Mouse (Mus musculus) MN1 (cell line): ENCODE measurements at regions not wholly inside any gene's neighbourhood (a gene's known extent, or its start where the extent isn't known, plus 50 kb on each side); places are given as distances from the start of the nearest gene placed in this dataset.

ENCODE experiments used
- DNase-seq: peaks from one replicate; pipeline ENCODE4 v3.0.0-alpha.2; 2016; ENCODE audit warnings: low spot score

DNA sequence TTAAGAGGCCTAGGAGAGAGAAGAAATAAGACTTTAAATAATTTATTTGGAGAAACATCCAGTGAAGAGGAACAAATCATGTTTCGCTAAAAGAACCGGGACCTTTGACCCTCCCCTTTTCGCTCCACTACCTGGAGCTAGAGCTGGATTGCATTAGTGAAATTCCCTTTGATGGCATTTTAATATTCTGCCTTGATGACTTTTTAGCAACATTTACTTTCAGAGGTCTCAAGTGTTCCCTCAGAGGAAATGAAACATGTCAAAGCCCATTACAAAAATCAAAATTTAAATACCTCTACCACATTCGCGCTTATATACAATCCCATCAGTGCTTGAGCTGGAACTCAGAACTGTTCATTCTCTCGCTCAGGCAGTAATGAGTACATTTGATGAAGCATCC is 297.0 kb upstream of the Gm10295 start:
- DNase-seq: no peak

DNA sequence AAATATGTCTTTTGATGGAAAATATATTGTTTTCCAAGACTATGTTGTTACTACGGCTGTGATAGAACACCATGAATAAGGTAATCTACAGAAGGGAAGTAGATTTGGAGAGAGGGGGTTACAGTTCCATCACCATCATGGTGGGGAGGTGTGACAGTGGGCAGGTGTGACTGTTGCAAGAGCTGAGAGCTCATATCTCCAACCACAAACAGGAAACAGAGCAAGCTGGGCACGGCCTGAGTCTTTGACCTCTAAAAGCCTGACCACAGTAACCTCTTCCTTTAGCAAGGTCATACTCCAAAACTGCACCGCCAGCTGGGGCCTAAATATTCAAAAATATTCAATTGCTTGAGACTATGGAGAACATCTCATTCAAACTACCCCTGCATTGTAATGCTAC is 295.7 kb upstream of the Gm10295 start:
- no peak for DNase-seq

DNA sequence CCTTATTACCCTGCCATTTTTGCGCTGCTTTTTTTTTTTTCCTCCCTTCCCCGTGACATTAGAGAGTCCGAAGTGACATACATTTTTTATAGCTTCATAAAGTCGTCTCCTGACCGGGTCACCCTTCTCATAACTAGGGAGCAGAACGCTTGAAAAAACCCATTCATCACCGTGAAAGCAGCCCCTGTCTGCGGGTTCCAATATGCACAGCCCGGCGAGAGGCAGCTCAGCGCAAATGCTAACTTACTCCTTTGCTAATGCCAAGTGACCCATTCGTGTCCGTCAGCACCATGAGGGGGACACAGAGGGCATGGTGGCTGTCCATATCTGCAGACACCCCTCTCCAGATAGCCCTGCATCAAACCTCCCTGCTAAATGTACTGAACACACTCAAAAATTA is 271.8 kb upstream of the Gm10295 start:
- DNase-seq: no peak

DNA sequence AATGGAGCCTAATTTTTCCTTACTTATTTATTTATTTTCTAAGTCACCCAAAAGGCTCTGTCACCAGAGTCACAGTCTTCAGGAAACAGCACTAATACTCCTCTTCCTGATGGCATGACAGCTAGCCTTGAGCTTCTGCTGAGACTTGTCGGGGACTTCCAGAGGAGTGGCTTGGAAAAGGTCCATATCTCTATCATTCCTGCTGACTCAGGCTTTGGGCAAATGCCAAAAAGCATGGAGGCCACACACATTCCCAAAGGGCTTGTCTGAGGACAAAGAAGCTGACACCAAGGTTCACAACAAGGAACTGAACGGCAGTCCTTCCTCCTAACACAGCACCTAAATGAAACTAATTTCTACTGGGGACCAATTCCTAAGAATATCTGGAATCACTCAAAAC is 251.9 kb upstream of the Gm10295 start:
- no peak for DNase-seq

DNA sequence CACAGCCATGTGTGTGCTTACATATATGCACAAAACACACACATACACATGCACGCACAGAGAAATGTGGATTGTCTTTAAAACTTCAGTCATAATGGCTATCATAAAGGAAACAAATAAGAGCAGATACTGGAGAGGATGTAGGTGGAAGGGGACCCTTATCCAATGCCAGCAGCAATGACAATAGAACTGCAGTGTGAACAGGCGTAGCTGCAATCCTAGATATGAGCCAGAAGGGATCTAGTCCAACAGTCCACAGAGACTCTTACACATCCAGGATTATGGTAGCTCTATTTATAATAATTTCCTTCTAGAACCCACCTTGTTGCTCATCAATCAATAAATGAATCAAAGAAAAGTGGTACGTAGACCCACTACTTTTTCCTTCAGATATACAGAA is 245.5 kb upstream of the Gm10295 start:
- DNase-seq: no peak

DNA sequence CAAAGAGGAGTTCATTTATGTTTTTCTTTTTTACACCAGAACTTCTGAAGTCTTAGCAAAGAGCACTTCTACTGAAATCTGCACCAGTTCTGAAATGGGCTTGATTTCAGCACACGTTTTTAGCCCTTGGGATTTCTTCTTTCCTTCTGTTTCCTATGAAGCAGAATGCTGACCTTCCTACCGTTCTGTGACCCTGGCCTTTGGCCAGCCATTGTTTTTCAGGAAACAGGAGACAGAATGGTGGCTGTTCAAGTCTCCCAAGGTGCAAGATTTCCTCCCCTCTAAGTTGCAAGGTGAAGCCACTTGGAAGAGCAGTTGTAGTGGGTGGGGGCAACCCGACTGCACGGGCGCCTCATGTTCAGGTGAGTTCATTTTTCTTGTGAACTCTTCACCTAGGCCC is 236.3 kb upstream of the Gm10295 start:
- DNase-seq: no peak

DNA sequence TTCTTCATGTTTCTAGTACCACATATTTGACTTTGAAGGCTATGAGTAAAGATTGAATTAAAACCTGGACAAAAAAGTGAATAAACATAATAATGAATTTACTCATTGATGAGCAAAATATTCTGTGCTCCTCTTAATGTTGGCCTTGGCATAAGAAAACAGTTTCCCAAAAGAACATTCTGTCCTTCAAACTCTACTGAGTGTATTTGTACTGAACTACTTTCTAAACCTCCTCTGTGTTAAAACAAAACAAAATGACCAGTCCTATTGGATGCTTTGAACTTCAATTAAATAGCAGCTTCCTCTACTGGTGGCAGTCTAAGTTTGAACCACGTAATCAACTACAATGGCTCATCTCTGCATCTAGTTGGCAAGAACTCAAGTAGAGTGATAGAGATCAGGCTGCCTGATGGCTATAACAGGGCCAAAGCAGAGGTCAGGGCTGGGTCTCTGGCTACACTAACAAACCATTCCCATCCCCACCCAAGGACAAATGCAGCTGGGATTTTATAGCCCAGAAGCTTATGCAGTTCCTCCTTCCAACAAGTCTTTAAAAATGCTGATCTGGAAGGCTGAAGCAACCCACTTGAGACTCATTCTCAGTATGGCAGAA is 232.3 kb upstream of the Gm10295 start:
- no peak for DNase-seq

DNA sequence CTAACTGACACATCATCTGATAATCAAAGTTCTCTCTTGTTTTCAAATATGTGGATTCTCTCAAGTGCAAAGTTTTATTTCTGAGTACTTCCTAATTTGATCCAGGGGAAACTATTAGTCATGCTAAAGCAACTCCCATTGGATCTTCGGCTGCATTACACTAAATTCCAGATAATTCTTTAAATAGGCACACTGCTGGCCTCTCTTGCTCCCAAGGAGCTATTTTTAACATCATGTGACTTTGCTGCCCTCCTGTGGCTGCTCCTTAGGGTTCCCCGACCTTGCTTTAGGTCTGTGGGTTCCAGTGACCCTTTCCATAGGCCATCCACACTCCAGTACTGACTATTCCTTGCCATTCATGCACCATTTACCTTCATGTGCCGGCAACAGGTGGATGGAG is 230.5 kb upstream of the Gm10295 start:
- peak; percentile 10 for DNase-seq

DNA sequence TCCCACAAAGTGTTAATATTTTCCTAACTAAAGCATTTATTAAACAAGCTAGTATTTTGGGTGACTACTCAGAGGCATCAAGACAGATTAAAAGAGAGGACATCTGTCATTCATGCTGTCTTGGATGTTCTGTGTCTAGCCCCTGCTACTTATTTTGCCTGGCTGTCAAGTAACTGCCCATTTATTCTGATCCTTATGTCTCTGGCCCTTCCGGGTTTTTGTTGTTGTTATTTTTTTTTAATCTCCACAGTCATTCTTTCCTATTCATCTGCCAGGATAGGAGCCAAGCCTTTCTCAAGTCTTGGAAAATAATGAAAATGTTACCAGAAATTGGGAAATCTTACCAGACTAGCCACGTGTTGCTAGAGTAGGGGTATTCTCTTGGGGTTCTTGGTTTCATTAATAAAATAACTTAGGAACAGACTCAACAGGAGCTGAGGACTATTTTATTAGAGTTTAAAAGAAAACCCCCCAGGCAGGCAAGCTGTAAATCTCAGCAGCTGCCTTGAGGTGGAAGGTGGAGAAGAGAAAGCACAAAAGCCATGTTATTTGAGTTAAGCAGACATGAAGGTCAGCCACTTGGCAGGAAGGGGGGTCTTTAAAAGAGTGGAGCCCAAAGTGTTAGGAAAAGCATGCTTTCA is 209.1 kb upstream of the Gm10295 start:
- no peak for DNase-seq

DNA sequence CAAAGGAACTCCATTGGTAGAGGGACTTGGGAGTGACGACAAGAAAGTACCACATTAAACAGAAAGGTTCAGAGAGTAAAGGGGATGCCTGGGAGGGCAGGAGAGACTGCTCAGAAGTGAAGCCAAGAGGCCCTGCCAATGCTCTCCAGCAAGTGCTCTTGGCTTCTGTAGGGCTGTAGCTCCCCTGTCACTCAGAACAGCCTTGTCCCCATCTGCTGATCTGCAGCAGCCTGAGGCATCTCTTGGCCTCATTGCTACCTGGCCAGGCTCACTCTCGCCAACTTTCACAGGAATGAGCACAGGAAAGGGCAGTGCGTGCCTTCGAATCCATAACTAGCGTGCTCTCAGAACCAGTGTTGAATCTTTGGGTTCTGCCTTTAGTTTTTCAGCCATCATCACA is 205.2 kb upstream of the Gm10295 start:
- DNase-seq: no peak

DNA sequence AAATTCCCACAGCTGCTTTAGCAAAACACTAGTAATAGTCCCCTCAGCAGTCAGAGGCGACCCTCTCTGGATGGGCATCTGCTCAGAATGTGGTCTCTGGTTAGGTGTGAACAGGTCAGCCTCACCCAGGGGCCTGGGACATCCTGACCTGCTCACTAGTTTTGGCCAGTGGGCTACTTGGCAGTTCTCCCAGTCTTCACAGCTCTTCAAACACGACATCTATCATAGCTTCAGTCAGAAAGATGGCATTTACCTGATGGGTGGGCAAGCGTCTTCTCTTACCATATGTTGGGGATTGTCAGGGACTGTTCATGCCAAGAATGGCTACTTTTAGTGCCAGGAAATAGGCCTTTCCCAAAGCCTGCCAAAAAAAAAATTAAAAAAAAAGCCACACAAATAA is 204.2 kb upstream of the Gm10295 start:
- DNase-seq: no peak

DNA sequence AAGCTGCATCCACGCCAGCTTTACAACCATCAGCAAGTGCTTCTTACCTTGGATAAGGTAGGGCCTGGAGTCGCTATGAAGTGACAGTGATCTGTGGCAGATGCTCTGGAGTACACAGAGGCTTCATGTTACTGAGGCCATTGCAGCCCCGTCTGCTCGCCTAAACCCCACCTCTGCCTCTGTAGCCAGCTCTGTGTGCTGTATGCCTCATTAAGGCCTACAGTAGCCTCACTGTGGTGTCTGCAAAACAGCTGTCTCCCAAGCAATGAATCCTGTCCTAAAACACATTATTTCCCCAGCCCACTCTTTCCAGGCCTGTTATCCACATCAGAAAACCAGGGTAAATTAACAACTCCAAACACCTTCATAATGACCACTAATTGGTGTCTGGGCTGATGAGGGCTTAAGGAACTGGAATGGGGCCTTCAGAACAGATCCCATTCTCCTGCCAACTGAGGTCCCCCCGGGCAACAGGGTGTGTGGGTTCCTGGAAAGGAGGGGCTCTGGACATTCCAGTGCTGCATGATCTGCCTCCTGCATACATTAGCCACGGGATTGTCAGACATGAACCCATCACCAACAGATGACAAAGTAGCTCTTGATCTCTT is 195.4 kb upstream of the Gm10295 start:
- peak; percentile 16 for DNase-seq

DNA sequence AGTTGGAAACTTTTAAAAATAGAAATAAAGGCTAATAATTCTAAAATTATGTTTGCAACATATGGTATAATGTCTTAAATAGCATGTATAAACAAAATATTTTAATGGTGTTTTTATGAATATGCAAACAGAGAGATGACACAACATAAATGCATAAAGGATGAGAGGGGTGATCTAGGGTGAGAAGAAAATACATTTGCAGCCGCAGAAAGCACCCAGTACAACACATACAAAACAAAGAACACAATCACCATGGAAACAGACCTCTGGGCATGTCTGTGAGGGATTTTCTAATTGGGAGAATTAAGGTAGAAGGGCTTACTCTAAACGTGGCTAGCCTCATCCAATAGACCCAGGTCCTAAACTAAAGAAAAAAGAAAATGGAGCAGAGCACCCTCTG is 190.2 kb upstream of the Gm10295 start:
- DNase-seq: no peak

DNA sequence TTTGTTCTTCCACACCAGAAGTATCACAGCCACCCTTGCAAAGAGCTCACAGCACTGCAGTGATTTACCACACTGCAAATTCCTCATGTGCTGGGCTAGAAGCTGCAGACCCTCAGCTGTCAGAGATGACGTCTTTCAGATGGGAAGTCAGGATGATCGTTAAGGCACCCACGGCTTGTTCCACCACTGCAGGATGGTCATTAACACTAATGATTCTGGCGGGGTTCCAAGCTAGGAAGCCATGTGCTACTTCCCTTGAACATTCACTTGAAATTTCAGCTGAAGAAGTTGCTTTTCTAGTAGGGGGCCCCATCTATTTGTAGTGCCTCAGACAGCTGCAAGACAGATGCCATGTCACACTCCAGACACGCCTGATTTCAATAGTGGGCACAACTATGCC is 181.8 kb upstream of the Gm10295 start:
- DNase-seq: no peak

DNA sequence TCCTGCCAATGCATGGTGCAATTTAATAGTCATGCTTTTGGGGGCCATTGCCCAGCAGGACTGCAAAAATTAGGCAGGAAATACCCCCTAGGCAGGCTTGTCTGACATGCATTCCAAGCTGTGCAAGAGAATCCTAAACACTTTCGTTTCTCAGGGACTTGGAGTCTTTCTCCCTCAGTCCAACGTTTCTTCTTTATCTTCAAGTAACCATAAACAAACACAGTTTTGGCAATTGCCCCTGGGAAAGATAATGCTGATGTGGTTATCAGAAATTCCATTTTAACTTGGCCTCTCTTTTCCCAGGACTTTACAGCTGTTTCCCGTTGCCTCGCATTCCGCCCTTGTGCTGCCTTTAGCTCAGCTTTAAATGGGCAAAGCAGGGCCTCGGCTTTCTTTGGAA is 180.2 kb upstream of the Gm10295 start:
- no peak for DNase-seq

DNA sequence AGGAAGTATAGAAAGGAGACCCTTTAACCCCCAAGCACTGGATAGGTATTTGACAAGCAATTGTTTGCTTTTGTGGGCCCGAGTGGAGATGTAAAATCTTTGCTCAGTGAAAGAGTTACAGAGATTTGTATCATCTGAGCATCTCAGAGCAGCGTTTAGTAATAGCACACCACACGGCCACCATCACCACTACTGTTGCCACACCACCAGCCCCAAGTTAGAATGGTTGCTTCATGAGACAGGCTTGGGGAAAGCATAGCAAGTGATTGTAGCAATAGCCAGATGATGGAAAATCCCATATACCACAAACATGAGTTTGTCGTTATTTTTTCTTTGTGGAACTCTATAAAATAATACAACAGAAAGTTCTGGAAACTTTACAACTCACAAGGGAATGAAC is 179.6 kb upstream of the Gm10295 start:
- DNase-seq: no peak

DNA sequence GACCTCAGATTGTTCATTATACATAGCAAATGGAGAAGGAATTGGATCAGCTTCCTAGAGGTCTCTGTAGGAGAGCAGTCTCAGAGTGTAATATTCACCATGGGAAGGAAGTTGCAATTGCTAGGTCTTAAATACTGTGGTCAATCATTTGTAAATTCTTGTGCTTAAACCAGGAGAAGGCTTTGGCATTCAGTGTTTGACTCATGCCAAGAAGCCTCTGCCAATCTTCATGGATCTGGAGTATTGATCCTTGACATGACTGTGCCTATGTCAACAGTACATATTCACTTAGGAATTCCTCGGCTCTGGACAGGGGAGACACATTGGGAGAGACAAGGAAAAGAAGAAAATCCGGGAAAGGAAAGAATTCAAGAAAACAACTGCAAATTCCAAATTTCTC is 174.9 kb upstream of the Gm10295 start:
- DNase-seq: no peak

DNA sequence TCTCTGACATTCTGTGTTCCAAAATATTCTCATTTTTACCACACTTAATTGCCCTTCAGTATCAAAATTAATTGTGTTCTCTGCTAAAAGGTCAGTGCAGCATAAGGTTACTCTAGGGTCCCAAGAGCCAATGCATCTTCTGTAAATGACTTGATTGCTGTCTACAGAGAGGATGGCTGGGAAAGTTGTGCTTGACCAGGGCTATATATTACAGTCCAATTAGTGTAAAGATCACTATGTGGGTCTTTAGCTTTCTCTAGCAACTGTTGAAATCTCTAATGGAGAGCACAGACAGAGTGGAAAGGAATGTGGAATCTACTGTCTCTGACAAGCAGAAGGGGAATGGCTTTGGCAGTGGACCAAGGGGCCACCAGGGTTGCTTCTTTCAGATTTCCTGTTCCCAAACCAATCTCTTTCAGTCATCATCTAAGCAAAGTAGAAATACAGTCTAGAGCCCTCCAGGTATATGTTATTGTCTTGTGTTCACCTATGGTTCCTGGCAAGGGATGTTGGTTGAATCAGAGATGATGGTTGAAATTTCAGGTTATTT is 173.4 kb upstream of the Gm10295 start:
- DNase-seq: no peak

DNA sequence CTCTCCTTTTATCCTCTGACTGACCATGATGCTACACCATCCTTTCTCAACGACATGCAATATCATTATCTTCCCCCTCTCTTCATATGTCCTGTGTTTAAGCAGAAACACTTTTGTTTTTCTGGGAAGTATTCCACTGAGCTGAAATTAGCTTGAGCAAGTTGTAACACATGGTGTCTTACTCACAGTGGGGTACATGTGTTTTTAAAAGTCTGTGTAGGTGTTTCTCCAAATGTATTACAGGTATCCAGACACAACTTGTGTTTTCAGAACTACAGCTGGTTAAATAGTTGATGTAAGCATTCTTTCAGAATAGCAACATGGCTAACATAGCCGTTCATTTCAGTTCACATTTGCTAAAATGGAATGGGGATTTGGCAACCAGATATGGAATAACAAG is 172.8 kb upstream of the Gm10295 start:
- DNase-seq: no peak

DNA sequence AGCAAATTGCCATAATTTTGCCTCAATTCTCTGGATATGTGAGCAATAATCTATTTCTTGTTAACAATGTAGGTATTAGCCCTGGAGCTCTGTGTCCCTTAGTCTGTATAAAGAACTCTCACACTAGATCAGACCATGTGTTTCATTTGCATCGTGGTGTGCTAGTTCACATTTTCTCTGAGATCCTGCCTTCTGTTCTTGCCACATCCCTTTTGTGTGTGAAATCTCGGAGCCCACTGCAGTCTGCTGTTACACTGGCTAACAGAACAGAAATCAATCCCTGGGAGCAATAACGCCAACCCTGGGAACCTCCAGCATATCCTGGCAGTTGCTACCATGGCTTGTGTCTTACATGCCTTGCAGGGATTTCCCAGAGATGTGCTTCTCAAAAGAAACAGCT is 156.1 kb upstream of the Gm10295 start:
- DNase-seq: no peak

DNA sequence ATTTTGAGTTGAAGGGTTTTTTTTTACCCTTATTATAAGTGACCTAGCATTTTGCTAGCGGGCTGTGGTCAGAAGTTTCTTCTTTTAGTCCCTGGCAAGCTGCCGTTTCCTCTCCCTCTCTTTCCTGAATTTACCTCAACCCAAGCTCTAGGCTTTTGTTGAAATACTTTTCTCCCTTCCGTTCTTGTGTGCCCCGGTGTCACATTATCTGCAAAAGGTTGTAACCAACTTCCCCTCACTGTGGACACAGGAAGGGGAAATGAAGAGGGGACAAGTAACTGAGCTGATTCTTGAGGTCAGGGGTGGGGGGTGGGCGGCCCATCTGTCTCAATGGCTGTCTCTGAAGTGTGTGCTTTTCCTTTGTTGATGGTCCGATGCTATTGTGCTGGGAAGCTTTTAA is 149.4 kb upstream of the Gm10295 start:
- DNase-seq: no peak

DNA sequence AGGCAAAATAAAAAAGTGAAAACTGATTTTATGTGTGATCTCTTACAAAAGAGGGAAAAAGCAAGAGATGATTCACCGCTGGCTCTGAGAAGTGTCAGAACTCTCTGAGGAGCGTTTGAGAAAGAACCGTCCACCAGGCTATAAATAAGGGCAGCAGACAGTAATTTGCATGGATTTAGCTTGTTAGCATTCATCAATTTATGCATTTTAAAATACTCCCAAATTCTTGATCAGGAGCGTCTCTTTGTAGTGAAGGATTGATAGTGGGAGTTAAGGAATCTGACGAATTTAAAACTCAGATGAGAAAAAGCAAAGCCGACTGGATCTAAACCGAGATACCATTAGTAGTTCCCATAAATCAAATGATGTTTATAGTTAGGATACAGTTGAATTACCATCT is 146.8 kb upstream of the Gm10295 start:
- DNase-seq: no peak

DNA sequence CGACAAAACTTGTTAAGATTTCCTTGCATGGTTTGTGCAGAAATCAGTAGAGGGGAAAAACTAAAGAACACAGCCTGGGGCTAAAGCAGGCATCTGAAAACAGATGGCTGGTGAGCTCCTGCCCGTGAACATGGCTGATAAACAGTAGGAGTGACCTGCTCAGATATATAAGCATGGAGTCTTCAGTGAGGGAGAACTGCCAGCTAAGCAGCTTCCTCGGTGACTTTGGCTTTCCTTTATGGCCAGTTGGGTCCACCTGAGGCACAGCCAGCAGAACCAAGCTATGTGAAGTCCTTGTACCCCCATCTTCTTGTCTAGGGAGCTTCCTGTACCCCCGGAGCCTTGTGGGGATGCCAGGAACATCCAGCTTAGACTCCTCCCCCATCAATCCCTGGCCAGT is 139.8 kb upstream of the Gm10295 start:
- DNase-seq: no peak
